Mouse (Mus musculus) embryonic facial prominence, embryonic 14.5 days (tissue): ENCODE results near the gene Il25. TPM values are rescaled to one million over a fixed set of nuclear protein-coding genes. Genes with fewer than 3 reads are reported as not detected.
"Not testable (repeated sequence)": the region's sequence is repeated elsewhere in the genome, so short reads cannot be mapped to it uniquely, and the experiment has no call there.

Experiments
- ATAC-seq: fragments of 200-750 bp; cut with Nextera tagmentation; 2 replicates; pipeline ENCODE4 v1.8.0; 2017; ENCODE audit warnings: low read depth, moderate number of reproducible peaks, moderate TSS enrichment
- DNase-seq: peaks from one replicate; pipeline ENCODE4 v3.0.0-alpha.2; 2015; ENCODE audit warnings: low spot score
- H3K27ac ChIP-seq: fragments of 300-500 bp; sonication (generic); replicated peaks from 2 replicates; pipeline ENCODE4 v1.5.1; 2014; ENCODE audit warnings: low read depth, mild to moderate bottlenecking, low read length, moderate library complexity
- H3K27me3 ChIP-seq: fragments of 300-500 bp; sonication (generic); replicated peaks from 2 replicates; pipeline ENCODE4 v1.6.1; 2014; ENCODE audit warnings: low read length; ENCODE audit not compliant: control insufficient read depth, insufficient read depth
- H3K36me3 ChIP-seq: fragments of 300-500 bp; sonication (generic); 2 replicates; pipeline ENCODE4 v1.6.1; 2014; ENCODE audit warnings: low read length, mixed read lengths; ENCODE audit not compliant: control insufficient read depth, insufficient read depth
- H3K4me1 ChIP-seq: fragments of 300-500 bp; sonication (generic); 2 replicates; pipeline ENCODE4 v1.6.1; 2014; ENCODE audit warnings: antibody characterized with exemption, low read length; ENCODE audit not compliant: control insufficient read depth, insufficient read depth
- H3K4me2 ChIP-seq: fragments of 300-500 bp; sonication (generic); 2 replicates; pipeline ENCODE4 v1.6.1; 2014; ENCODE audit warnings: low read depth, mild to moderate bottlenecking, low read length, moderate library complexity, mixed read lengths
- H3K4me3 ChIP-seq: fragments of 300-500 bp; sonication (generic); 2 replicates; pipeline ENCODE4 v1.5.1; 2014; ENCODE audit warnings: low read depth, mild to moderate bottlenecking, low read length
- H3K9ac ChIP-seq: fragments of 300-500 bp; sonication (generic); 2 replicates; pipeline ENCODE4 v1.6.1; 2014; ENCODE audit warnings: low read depth, mild to moderate bottlenecking, low read length, moderate library complexity, mixed read lengths
- H3K9me3 ChIP-seq: fragments of 300-500 bp; sonication (generic); 2 replicates; pipeline ENCODE4 v1.6.1; 2016; ENCODE audit warnings: low read length; ENCODE audit not compliant: control insufficient read depth
- whole genome bisulfite sequencing: fragments of 180-500 bp; shearing (Covaris S2); extraction: QIAGEN DNeasy Blood & Tissue Kit; methylation state at CpG from one replicate; pipeline ENCODE4 v1.1.7; 2014; 5-methylcytosine and 5-hydroxymethylcytosine counted together
- polyA plus RNA-seq: library from polyadenylated mRNA; unstranded; fragments of >200 nt; fragmentation: Nextera tagmentation; extraction: Ambion mirVana; gene quantifications from 2 replicates; pipeline ENCODE4 v1.2.1, GENCODE M21; 2014

Il25 gene
- polyA plus RNA-seq, 1 experiment from 2014 or later: 0.49 TPM

DNA sequence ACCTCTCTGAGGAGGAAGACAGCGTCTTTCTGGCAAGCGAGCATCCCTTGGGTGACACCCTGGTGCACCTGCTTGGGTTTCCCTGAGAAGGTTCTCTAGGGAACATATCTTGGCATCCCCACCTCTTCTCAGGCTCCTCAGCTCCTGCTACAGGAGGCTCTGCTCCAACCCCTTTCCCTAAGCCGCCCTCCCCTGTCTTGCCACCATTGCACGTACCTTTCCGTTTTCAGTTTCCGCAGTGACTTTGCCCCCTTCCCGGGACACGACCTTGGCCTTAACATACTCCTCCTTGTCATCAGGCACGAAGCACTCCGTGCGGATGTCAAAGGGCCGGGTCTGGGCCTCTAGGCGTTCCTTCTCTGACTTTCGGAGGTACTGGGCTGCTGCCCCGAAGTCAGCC, 32.5 kb downstream of the Il25 start:
- Histone ChIP-seq H3K4me2 (no peak overlapping the region), H3K4me1 (no peaks in the 10 kb centered on the region), H3K27me3 (no peaks in the 10 kb centered on the region), H3K9ac (no peak overlapping the region), H3K36me3 (no peaks in the 10 kb centered on the region), H3K27ac (no peak overlapping the region), H3K9me3 (no peaks in the 10 kb centered on the region), H3K4me3 (no peak overlapping the region)
- no peak for ATAC-seq
- 79% methylated on average over 15 of the region's 15 CpGs for WGBS
- DNase-seq: no peak

DNA sequence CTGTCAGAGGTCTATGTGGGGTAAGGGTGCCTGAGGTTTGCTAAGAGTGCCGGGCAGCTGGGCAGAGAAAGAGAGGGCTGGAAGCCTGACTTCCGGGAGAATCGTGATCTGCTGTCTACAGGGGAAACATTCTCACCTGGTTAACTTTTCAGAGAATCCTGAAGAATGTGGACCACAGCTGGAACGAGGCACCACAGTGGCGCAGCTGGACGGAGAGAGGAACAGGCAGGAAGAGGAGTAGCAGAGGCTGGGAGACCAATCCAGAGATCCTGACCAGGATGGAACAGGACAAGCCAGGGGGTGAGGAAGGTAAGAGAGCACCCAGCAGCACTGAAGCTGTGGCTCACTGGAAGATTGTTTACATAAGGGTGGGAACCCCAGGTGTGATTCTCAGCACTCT, 33.1 kb downstream of the Il25 start:
- Histone ChIP-seq H3K4me3 (no peak overlapping the region), H3K4me1 (no peaks in the 10 kb centered on the region), H3K9ac (no peak overlapping the region), H3K36me3 (no peaks in the 10 kb centered on the region), H3K27me3 (no peaks in the 10 kb centered on the region), H3K9me3 (no peaks in the 10 kb centered on the region), H3K27ac (no peak overlapping the region), H3K4me2 (no peak overlapping the region)
- ATAC-seq: no peak
- WGBS: 56% methylated on average over 6 of the region's 6 CpGs
- no peak for DNase-seq

DNA sequence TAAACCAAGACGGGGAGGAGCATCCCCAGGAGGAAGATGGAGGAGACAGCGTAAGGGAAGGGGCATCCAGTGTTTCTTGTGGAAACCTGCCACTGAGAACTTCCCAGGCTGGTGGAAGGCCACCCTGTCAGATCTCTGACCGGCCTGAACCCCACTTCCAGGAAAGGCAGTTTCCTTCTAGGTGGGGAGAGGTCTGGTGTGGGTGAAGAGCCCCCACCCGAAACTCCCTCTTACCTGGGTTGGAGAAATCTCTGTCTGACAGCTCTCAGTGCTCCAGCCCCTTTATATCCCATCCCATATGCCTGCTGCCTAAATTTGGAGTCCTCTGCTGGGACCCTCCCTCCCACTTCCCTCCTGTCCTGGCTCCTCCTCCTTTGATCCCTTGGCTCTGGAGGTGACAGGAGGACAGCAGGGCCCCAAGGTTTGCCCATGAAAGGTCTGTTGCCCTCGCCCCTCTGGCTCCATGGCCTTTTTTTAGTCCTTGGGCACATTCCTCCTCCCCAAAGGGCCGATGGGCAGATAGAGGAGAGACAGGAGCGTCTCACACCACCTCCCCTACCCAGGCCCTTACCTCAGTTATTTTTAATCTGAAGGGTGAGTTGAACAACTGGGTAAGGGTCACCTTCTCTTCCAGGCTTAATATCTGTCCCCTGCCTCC, 34.0 kb downstream of the Il25 start, which contains the start of gene Myh6:
Gene Myh6 (minus strand): TSS at position 608 of the 658 bp plus-strand sequence.
- ATAC-seq (no peak), DNase-seq (no peak)
- Histone ChIP-seq H3K4me3 (no peak within 1 kb of the TSS), H3K27me3 (no peaks in the 10 kb centered on the region), H3K9ac (no peak within 1 kb of the TSS), H3K4me2 (no peak within 1 kb of the TSS), H3K9me3 (no peaks in the 10 kb centered on the region), H3K27ac (no peak within 1 kb of the TSS), H3K36me3 (no peaks in the 10 kb centered on the region), H3K4me1 (no peaks in the 10 kb centered on the region)
- WGBS: 71% methylated on average over 7 of the region's 7 CpGs

DNA sequence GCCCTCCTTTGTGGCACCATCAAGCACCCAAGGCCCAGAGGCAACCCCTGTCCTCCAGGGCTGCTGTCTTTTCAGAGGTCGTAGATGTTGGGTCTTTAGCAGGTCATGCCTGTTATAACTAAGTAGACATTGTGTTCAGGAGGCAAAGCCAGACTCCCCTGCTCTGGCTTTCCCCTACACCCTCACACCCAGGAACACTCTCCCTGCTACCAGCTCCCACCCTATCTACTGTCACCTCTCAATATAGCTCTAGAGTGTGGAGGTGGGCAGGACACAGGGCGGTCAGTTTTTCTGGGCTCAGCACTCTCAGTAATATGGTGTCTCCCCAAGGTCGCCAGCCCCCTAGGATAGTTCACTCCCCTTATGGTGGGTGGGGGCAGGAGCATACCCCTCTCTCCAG, 35.4 kb downstream of the Il25 start:
- Histone ChIP-seq H3K9me3 (no peaks in the 10 kb centered on the region), H3K4me2 (no peak overlapping the region), H3K9ac (no peak overlapping the region), H3K36me3 (no peaks in the 10 kb centered on the region), H3K4me3 (no peak overlapping the region), H3K27ac (no peak overlapping the region), H3K4me1 (no peaks in the 10 kb centered on the region), H3K27me3 (no peaks in the 10 kb centered on the region)
- WGBS: 88% methylated on average over 3 of the region's 3 CpGs
- DNase-seq (no peak), ATAC-seq (no peak)

DNA sequence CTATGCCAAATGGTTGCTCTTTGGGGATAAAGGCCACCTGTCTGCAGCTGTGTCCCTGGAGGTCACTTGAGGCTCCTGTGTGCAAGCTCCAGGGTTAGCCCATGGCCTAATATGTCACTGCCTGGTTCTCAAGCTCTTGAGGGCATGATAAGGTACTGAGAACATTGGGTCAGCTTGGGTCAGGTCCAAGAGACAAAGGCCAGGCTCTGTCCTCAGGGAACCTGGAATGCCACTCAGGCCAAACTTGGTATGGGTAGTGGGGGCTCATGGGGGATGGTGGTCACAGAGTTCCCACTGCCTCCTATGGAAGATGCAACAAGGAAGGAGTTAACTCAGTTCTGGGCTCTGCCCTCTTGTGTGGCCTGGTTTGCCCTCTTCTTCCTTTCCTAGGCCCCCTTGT, 35.8 kb downstream of the Il25 start:
- DNase-seq (no peak), ATAC-seq (no peak)
- Histone ChIP-seq H3K4me3 (no peak overlapping the region), H3K4me1 (no peaks in the 10 kb centered on the region), H3K9me3 (no peaks in the 10 kb centered on the region), H3K36me3 (no peaks in the 10 kb centered on the region), H3K27me3 (no peaks in the 10 kb centered on the region), H3K4me2 (no peak overlapping the region), H3K9ac (no peak overlapping the region), H3K27ac (no peak overlapping the region)

DNA sequence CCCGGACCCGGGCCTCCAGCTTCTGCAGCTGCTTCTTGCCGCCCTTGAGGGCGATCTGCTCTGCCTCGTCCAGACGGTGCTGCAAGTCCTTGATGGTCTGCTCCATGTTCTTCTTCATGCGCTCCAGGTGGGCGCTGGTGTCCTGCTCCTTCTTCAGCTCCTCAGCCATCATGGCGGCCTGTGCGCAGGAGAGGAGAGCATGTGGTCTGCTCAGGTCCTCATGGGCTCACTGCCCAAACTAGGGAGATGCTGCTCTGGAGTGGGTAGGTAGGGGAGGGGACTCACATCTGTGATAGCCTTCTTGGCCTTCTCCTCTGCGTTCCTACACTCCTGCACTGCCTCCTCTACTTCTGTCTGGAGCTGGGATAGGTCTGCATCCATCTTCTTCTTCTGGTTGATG, 40.3 kb downstream of the Il25 start:
- not testable (repeated sequence) for H3K9me3 ChIP-seq, H3K9ac ChIP-seq, ATAC-seq, DNase-seq, H3K27me3 ChIP-seq, H3K4me3 ChIP-seq, H3K36me3 ChIP-seq, H3K4me1 ChIP-seq, H3K27ac ChIP-seq, H3K4me2 ChIP-seq
- 87% methylated on average over 6 of the region's 11 CpGs for WGBS

DNA sequence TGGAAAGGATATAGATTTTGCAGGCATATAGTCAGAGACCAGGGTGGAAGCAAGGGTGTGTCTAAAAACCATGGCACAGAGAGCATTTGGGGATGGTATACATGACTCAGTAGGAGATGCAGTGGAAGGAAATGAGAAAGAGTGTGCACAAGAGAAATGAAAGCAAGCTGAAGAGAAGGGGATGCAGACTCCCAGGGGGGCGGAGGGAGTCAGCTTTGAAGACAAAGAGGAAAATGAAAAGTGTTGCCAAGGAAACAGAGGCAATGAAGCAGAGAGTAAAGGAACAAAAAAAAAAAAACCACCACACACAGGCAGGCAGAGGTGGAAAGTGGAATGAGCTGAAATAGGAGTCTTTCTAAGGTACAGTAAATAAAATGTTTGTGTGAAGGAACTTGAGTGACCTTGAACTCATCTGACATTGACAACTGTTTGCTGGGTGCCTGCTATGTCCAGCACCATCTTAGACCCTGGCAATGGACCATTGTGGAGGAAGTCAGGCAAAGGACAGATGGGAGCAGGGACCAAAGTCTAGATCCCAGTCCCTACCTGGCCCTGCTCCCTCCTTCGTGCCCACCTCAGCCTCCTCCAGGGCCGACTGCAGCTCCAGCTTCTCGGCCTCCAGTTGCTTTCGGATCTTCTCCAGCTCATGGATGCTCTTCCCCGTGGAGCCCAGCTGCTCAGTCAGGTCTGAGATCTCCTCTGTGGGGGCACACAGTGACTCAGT, 41.7 kb downstream of the Il25 start:
- Histone ChIP-seq H3K27ac (no peak overlapping the region), H3K4me3 (no peak overlapping the region), H3K4me2 (no peak overlapping the region), H3K36me3 (no peaks in the 10 kb centered on the region), H3K4me1 (no peaks in the 10 kb centered on the region), H3K9ac (no peak overlapping the region), H3K27me3 (no peaks in the 10 kb centered on the region), H3K9me3 (no peaks in the 10 kb centered on the region)
- 78% methylated on average over 5 of the region's 6 CpGs for WGBS
- no peak for ATAC-seq
- no peak for DNase-seq

DNA sequence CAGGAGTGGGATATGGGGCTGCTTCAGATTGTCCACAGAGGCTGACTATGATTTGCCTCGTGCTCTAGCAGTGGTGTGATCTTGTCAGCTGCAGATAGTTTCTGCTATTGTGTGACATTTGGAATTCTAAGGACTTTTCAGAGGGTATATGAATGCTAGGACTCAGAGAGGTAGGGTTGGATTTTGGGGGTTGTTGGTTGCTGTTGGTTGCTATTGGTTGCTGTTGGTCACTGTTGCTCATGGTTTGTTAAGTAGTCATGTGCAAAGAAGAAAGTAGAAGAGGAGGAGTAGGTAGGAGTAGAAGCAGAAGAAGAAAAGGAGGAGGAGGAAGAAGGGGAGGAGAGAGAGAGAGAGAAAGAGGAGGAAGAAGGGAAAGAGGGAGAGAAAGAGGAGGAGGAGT, 44.1 kb downstream of the Il25 start, which contains the start of gene Gm17428:
Gene Gm17428 (plus strand): TSS at position 301 of the 400 bp plus-strand sequence.
- 77% methylated on average over 1 of the region's 1 CpGs for WGBS
- Histone ChIP-seq H3K4me1 (no peaks in the 10 kb centered on the region), H3K27me3 (no peaks in the 10 kb centered on the region), H3K27ac (no peak within 1 kb of the TSS), H3K4me3 (no peak within 1 kb of the TSS), H3K9me3 (no peaks in the 10 kb centered on the region), H3K9ac (no peak within 1 kb of the TSS), H3K36me3 (no peaks in the 10 kb centered on the region), H3K4me2 (no peak within 1 kb of the TSS)
- ATAC-seq (no peak), DNase-seq (no peak)

DNA sequence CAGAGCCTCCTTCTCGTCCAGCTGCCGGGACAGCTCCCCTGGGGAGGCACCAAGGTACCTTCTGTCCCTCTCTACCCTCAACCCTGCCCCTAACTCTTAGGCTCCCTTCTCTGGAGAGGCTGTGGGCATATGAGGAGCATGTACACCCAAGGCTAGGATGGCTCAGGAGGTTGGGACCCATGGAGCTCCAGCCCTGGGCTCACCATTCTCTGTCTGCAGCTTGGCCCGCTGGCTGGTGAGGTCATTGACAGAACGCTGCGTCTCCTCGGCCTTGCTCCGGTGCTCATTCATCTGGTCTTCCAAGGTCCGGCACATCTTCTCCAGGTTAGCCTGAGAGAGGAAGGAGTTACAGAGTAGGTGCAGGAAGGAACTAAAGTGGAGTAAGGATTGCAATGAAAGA, 46.2 kb downstream of the Il25 start:
- ATAC-seq: no peak
- Histone ChIP-seq H3K4me1 (no peaks in the 10 kb centered on the region), H3K4me3 (no peak overlapping the region), H3K36me3 (no peaks in the 10 kb centered on the region), H3K9ac (no peak overlapping the region), H3K27ac (no peak overlapping the region), H3K9me3 (no peaks in the 10 kb centered on the region), H3K4me2 (no peak overlapping the region), H3K27me3 (no peaks in the 10 kb centered on the region)
- WGBS: 89% methylated on average over 8 of the region's 8 CpGs
- DNase-seq: no peak
